Comparison of ENCODE assay signal across 19 mouse cellular contexts in the genomic region with DNA sequence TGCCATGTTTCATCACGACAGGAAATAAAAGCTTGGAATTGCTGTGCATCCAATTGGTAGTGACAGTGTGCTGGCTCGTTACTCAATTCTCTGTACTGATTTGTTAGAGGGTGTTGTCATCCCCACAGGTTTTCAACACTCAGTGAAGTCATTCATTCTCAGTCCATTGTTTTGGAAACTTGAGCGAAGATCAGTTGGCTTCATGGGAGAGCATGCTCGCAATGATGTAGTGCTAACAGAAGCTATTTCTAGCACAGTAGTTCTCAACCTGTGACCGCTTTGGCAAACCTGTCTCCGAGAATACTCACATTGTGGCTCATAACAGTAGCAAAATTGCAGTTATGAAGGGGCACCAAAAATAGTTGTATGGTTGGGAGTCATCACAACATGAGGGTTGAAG. TPM values are rescaled to one million over a fixed set of nuclear protein-coding genes. Genes with fewer than 3 reads are reported as not detected.
A peak's percentile ranks its signal among the peaks of the same experiment; 100 is the strongest.
DNase-seq lines count a peak whose midpoint lies in the region; TF ChIP-seq lines count a peak whose summit lies in the region.
"Had no signal": no experiment of that assay in that cellular context is flagged by ENCODE, and none has a peak within 500 bp of the region (broad histone marks: within the 10 kb centered on the region; RNA-seq: fewer than 3 reads in every experiment).

No protein-coding gene starts in this region.

- H3K36me3 ChIP-seq in CH12.LX (replicated peaks in 1 of 2; ENCODE audit: control insufficient read depth in 1 of 2, insufficient read depth in 1 of 2, low read length in 1 of 2) = no peaks in the 10 kb centered on the region
- no peaks in the 10 kb centered on the region for H3K36me3 ChIP-seq in embryonic facial prominence, embryonic 10.5 days (replicated peaks)
- H3K36me3 ChIP-seq: embryonic facial prominence, embryonic 12.5 days; forebrain, embryonic 12.5 days; heart, embryonic 15.5 days; hindbrain, embryonic 12.5 days had no signal

- WGBS in embryonic facial prominence, embryonic 10.5 days = 93% methylated on average over 6 of the region's 6 CpGs

- peaks cover 2% of the 10 kb centered on the region for H3K27me3 ChIP-seq in CH12.LX (replicated peaks)
- H3K27me3 ChIP-seq in embryonic facial prominence, embryonic 10.5 days (replicated peaks; ENCODE audit: low read depth, poor library complexity, severe bottlenecking) = no peaks in the 10 kb centered on the region
- H3K27me3 ChIP-seq: embryonic facial prominence, embryonic 12.5 days; forebrain, embryonic 12.5 days; heart, embryonic 15.5 days; hindbrain, embryonic 12.5 days; Patski had no signal

- DNase-seq in heart, adult 8-10 months (ENCODE audit: low spot score) = peak; percentile 48
- DNase-seq in heart, postnatal 4 days = no peak
- DNase-seq in 416B (ENCODE audit: low read depth) (peak; percentile 56), CH12.LX (ENCODE audit: extremely low read depth) (no peak)
- DNase-seq in heart, postnatal 10 days = peak; percentile 47 to 56
- DNase-seq in embryo, embryonic 10 days (ENCODE audit: low spot score) = no peak
- DNase-seq in embryonic facial prominence, embryonic 10.5 days (ENCODE audit: low spot score) = no peak
- DNase-seq: adrenal gland, postnatal 14 days; B cell, adult 2 months; cerebellum, adult 11-12 months; cerebellum, adult 9-10 months; cerebellum, postnatal 36 days; gastrocnemius, postnatal 10 days; kidney, adult 8-10 months had no signal

- peaks cover 0 to 12% of the 10 kb centered on the region in 2 experiments; a peak in 2 of 4 replicates for H3K4me1 ChIP-seq in CH12.LX (ENCODE audit: control insufficient read depth in 1 of 2, insufficient read depth in 2 of 2)
- H3K4me1 ChIP-seq in embryonic facial prominence, embryonic 10.5 days = peaks cover 5% of the 10 kb centered on the region
- H3K4me1 ChIP-seq: embryonic facial prominence, embryonic 12.5 days; forebrain, embryonic 12.5 days; hindbrain, embryonic 12.5 days had no signal

- TF ChIP-seq EP300 in CH12.LX (IDR thresholded peaks at IDR 0.05; ENCODE audit: low read length) = no peak

- H3K79me2 ChIP-seq in CH12.LX (replicated peaks; ENCODE audit: control insufficient read depth, extremely low read depth, insufficient read depth, poor library complexity, severe bottlenecking) = no peaks in the 10 kb centered on the region

- no peak for TF ChIP-seq POLR2A in CH12.LX (IDR thresholded peaks at IDR 0.05; ENCODE audit: low read depth, low read length)

- H3K9me3 ChIP-seq in CH12.LX (replicated peaks; ENCODE audit: low read length) = no peaks in the 10 kb centered on the region
- no peaks in the 10 kb centered on the region for H3K9me3 ChIP-seq in embryonic facial prominence, embryonic 10.5 days
- H3K9me3 ChIP-seq: embryonic facial prominence, embryonic 12.5 days; forebrain, embryonic 12.5 days; heart, embryonic 15.5 days; hindbrain, embryonic 12.5 days had no signal

- dilution Hi-C loops in CH12.LX (cut with MboI; ENCODE audit: extremely low pct_ligation_motif_present, extremely low pct_unique_long_range_greater_than_20kb, low sequenced_read_pairs) = no loop called here

- H3K9ac ChIP-seq in CH12.LX (ENCODE audit: insufficient read depth, low read depth) = no peak overlapping the region
- H3K9ac ChIP-seq: embryonic facial prominence, embryonic 12.5 days; forebrain, embryonic 12.5 days; heart, embryonic 15.5 days; hindbrain, embryonic 12.5 days had no signal

- 0 out of 2 replicates have a peak overlapping the region, but pooled peaks have one; percentile 2 for H3K4me2 ChIP-seq in CH12.LX (ENCODE audit: insufficient read depth, low read depth, poor library complexity, severe bottlenecking)
- H3K4me2 ChIP-seq: embryonic facial prominence, embryonic 12.5 days; forebrain, embryonic 12.5 days; heart, embryonic 15.5 days; hindbrain, embryonic 12.5 days had no signal

- no peak overlapping the region for H3K27ac ChIP-seq in CH12.LX (ENCODE audit: insufficient read depth, low read depth)
- no peak overlapping the region for H3K27ac ChIP-seq in embryonic facial prominence, embryonic 10.5 days (replicated peaks)
- H3K27ac ChIP-seq: embryonic facial prominence, embryonic 12.5 days; forebrain, embryonic 12.5 days; heart, embryonic 15.5 days; hindbrain, embryonic 12.5 days had no signal

- in situ Hi-C loops in CH12.LX (cut with MboI; ENCODE audit: low pct_ligation_motif_present, low pct_unique_long_range_greater_than_20kb, low sequenced_read_pairs) = no loop called here

- intact Hi-C loops in heart, postnatal 10 days (cut with DNase I) = no loop called here

- TF ChIP-seq CTCF in CH12.LX (conservative IDR thresholded peaks at IDR 0.05 in 1 of 2, IDR thresholded peaks at IDR 0.05 in 1 of 2; ENCODE audit: low read depth in 2 of 2, low read length in 2 of 2) = no peak

- no peak for TF ChIP-seq RAD21 in CH12.LX (IDR thresholded peaks at IDR 0.05; ENCODE audit: low read depth, low read length)

- no peak overlapping the region for H3K4me3 ChIP-seq in CH12.LX (replicated peaks in 1 of 3; ENCODE audit: low read depth in 2 of 3, low read length in 2 of 3, poor library complexity in 1 of 3)
- no peak overlapping the region for H3K4me3 ChIP-seq in embryonic facial prominence, embryonic 10.5 days
- H3K4me3 ChIP-seq: embryonic facial prominence, embryonic 12.5 days; forebrain, embryonic 12.5 days; heart, embryonic 15.5 days; hindbrain, embryonic 12.5 days had no signal

TF ChIP-seq in CH12.LX, 34 proteins besides CTCF, POLR2A, EP300 and RAD21:
- no peak for TF ChIP-seq RCOR1 (conservative IDR thresholded peaks at IDR 0.05; ENCODE audit: low read depth, low read length)
- TF ChIP-seq IRF4 (IDR thresholded peaks at IDR 0.05; ENCODE audit: low read depth, low read length) = peak; percentile 39; the same call in 1 of the 2 replicates
TF ChIP-seq in CH12.LX: peak in this region for 1.

RNA-seq across cellular contexts. Expression of a gene that starts 8.7 kb away (rescaled TPM):
- total RNA-seq in heart, adult 8-10 months (2022) = 100 to 1,000 TPM in 2 of 4 experiments, 10 to 100 TPM in 2; 91.5 to 112 (median 98.3) TPM
- 100 to 1,000 TPM; 154 to 174 TPM for total RNA-seq in heart, postnatal 4 days (2021)
- total RNA-seq in CH12.LX (2012; rRNA removed) (19.8 and 23.3 TPM in 2 replicates), CH12.LX (2014; rRNA removed) (14.4 and 15.8 TPM in 2 replicates)
- polyA plus RNA-seq in CH12.LX (2012; ENCODE audit: insufficient read length, low read depth) = 13.3 and 18.8 TPM in 2 replicates
- total RNA-seq in heart, postnatal 10 days (2021) = 100 to 1,000 TPM; 121 to 143 TPM
- 67.1 and 88.8 TPM in 2 replicates for polyA plus RNA-seq in embryonic facial prominence, embryonic 10.5 days (2016; fragmentation: Nextera tagmentation; extraction: Ambion mirVana)

Comparison
In these comparisons a context has a peak if more than half of its experiments do, and no peak if none do; other contexts are left out.
1. DNase-seq: peak in heart, adult 8-10 months (single experiment), 416B (single experiment) and heart, postnatal 10 days (2 of 2); none in heart, postnatal 4 days (single experiment), CH12.LX (single experiment), embryo, embryonic 10 days (single experiment) and embryonic facial prominence, embryonic 10.5 days (single experiment).